Mouse (Mus musculus): ENCODE results near the gene Bpifc. TPM values are rescaled to one million over a fixed set of nuclear protein-coding genes. Genes with fewer than 3 reads are reported as not detected.

Bpifc gene
- polyA plus RNA-seq, 1 experiment = not detected

- Histone ChIP-seq H3K4me3 (no peak overlapping the region), H3ac (ENCODE audit: control insufficient read depth, insufficient read length) (no peak overlapping the region), H3K36me3 (ENCODE audit: control insufficient read depth, insufficient read depth) (peaks cover 53% of the 10 kb centered on the region), H3K79me2 (ENCODE audit: control insufficient read depth, insufficient read depth) (no peaks in the 10 kb centered on the region), H3K4me2 (ENCODE audit: low read depth) (no peak overlapping the region), H3K27me3 (ENCODE audit: control insufficient read depth, insufficient read depth, insufficient read length) (no peaks in the 10 kb centered on the region)
- TF ChIP-seq MYOD1 (IDR thresholded peaks at IDR 0.05; ENCODE audit: control insufficient read depth in 1 of 3, insufficient read length in 2 of 3, low read depth in 2 of 3) (no peak), POLR2A (IDR thresholded peaks at IDR 0.05; ENCODE audit: insufficient read length, low read depth) (no peak), SRF (IDR thresholded peaks at IDR 0.05; ENCODE audit: control insufficient read depth, insufficient read length, low read depth) (no peak), MAX (IDR thresholded peaks at IDR 0.05; ENCODE audit: low read depth) (no peak), POLR2AphosphoS2 (IDR thresholded peaks at IDR 0.05; ENCODE audit: insufficient read length, low read depth) (no peak), MYOG (IDR thresholded peaks at IDR 0.05; ENCODE audit: control insufficient read depth in 1 of 3, insufficient read depth in 1 of 3, insufficient read length in 2 of 3, low read depth in 2 of 3) (no peak), TCF12 (IDR thresholded peaks at IDR 0.05; ENCODE audit: insufficient read depth, poor library complexity, severe bottlenecking) (no peak), TCF3 (IDR thresholded peaks at IDR 0.05; ENCODE audit: insufficient read length, low read depth) (no peak), E2F4 (IDR thresholded peaks at IDR 0.05; ENCODE audit: insufficient read depth) (no peak), USF1 (IDR thresholded peaks at IDR 0.05; ENCODE audit: low read depth) (no peak), CEBPB (IDR thresholded peaks at IDR 0.05; ENCODE audit: insufficient read depth, poor library complexity, severe bottlenecking) (no peak), REST (IDR thresholded peaks at IDR 0.05; ENCODE audit: insufficient read depth, insufficient read length) (no peak)
Observed at GRCm38 (mm10) chr10:85936280-85936965, 75.3 kb downstream of the Bpifc start.

GRCm38 (mm10) chr10:85929962-85930361 lies 81.7 kb downstream of the Bpifc start:
- Histone ChIP-seq H3K36me3 (ENCODE audit: control insufficient read depth, insufficient read depth) (no peaks in the 10 kb centered on the region), H3K4me2 (ENCODE audit: low read depth) (no peak overlapping the region), H3K27me3 (ENCODE audit: control insufficient read depth, insufficient read depth, insufficient read length) (peaks cover 10% of the 10 kb centered on the region), H3ac (ENCODE audit: control insufficient read depth, insufficient read length) (no peak overlapping the region), H3K4me3 (no peak overlapping the region), H3K79me2 (ENCODE audit: control insufficient read depth, insufficient read depth) (no peaks in the 10 kb centered on the region)
- TF ChIP-seq MYOG (IDR thresholded peaks at IDR 0.05; ENCODE audit: control insufficient read depth in 1 of 3, insufficient read depth in 1 of 3, insufficient read length in 2 of 3, low read depth in 2 of 3) = no peak
- no peak for TF ChIP-seq TCF3 (IDR thresholded peaks at IDR 0.05; ENCODE audit: insufficient read length, low read depth)
- no peak for TF ChIP-seq REST (IDR thresholded peaks at IDR 0.05; ENCODE audit: insufficient read depth, insufficient read length)
- no peak for TF ChIP-seq E2F4 (IDR thresholded peaks at IDR 0.05; ENCODE audit: insufficient read depth)
- no peak for TF ChIP-seq CEBPB (IDR thresholded peaks at IDR 0.05; ENCODE audit: insufficient read depth, poor library complexity, severe bottlenecking)
- no peak for TF ChIP-seq POLR2A (IDR thresholded peaks at IDR 0.05; ENCODE audit: insufficient read length, low read depth)
- TF ChIP-seq MYOD1 (IDR thresholded peaks at IDR 0.05; ENCODE audit: control insufficient read depth in 1 of 3, insufficient read length in 2 of 3, low read depth in 2 of 3) = no peak
- no peak for TF ChIP-seq USF1 (IDR thresholded peaks at IDR 0.05; ENCODE audit: low read depth)
- no peak for TF ChIP-seq MAX (IDR thresholded peaks at IDR 0.05; ENCODE audit: low read depth)
- TF ChIP-seq SRF (IDR thresholded peaks at IDR 0.05; ENCODE audit: control insufficient read depth, insufficient read length, low read depth) = no peak
- TF ChIP-seq TCF12 (IDR thresholded peaks at IDR 0.05; ENCODE audit: insufficient read depth, poor library complexity, severe bottlenecking) = no peak
- TF ChIP-seq POLR2AphosphoS2 (IDR thresholded peaks at IDR 0.05; ENCODE audit: insufficient read length, low read depth) = no peak

- H3K36me3 ChIP-seq (ENCODE audit: control insufficient read depth, insufficient read depth) = no peaks in the 10 kb centered on the region
- H3ac ChIP-seq (ENCODE audit: control insufficient read depth, insufficient read length) = no peak overlapping the region
- H3K79me2 ChIP-seq (ENCODE audit: control insufficient read depth, insufficient read depth) = no peaks in the 10 kb centered on the region
- H3K4me3 ChIP-seq = no peak overlapping the region
- TF ChIP-seq MYOD1 (IDR thresholded peaks at IDR 0.05; ENCODE audit: control insufficient read depth in 1 of 3, insufficient read length in 2 of 3, low read depth in 2 of 3) (no peak), TCF3 (IDR thresholded peaks at IDR 0.05; ENCODE audit: insufficient read length, low read depth) (no peak), CEBPB (IDR thresholded peaks at IDR 0.05; ENCODE audit: insufficient read depth, poor library complexity, severe bottlenecking) (no peak)
- no peak overlapping the region for H3K4me2 ChIP-seq (ENCODE audit: low read depth)
- peaks cover 14% of the 10 kb centered on the region for H3K27me3 ChIP-seq (ENCODE audit: control insufficient read depth, insufficient read depth, insufficient read length)
Observed at GRCm38 (mm10) chr10:85929208-85929591, 82.5 kb downstream of the Bpifc start.

- TF ChIP-seq POLR2AphosphoS2 (IDR thresholded peaks at IDR 0.05; ENCODE audit: insufficient read length, low read depth) (no peak), POLR2A (IDR thresholded peaks at IDR 0.05; ENCODE audit: insufficient read length, low read depth) (no peak), E2F4 (IDR thresholded peaks at IDR 0.05; ENCODE audit: insufficient read depth) (no peak), REST (IDR thresholded peaks at IDR 0.05; ENCODE audit: insufficient read depth, insufficient read length) (no peak), CEBPB (IDR thresholded peaks at IDR 0.05; ENCODE audit: insufficient read depth, poor library complexity, severe bottlenecking) (no peak), SRF (IDR thresholded peaks at IDR 0.05; ENCODE audit: control insufficient read depth, insufficient read length, low read depth) (no peak), TCF12 (IDR thresholded peaks at IDR 0.05; ENCODE audit: insufficient read depth, poor library complexity, severe bottlenecking) (no peak), MYOG (IDR thresholded peaks at IDR 0.05; ENCODE audit: control insufficient read depth in 1 of 3, insufficient read depth in 1 of 3, insufficient read length in 2 of 3, low read depth in 2 of 3) (no peak), MYOD1 (IDR thresholded peaks at IDR 0.05; ENCODE audit: control insufficient read depth in 1 of 3, insufficient read length in 2 of 3, low read depth in 2 of 3) (no peak), TCF3 (IDR thresholded peaks at IDR 0.05; ENCODE audit: insufficient read length, low read depth) (no peak), MAX (IDR thresholded peaks at IDR 0.05; ENCODE audit: low read depth) (no peak), USF1 (IDR thresholded peaks at IDR 0.05; ENCODE audit: low read depth) (no peak)
- no peak overlapping the region for H3ac ChIP-seq (ENCODE audit: control insufficient read depth, insufficient read length)
- H3K4me3 ChIP-seq = no peak overlapping the region
- H3K27me3 ChIP-seq (ENCODE audit: control insufficient read depth, insufficient read depth, insufficient read length) = peaks cover 20% of the 10 kb centered on the region
- H3K4me2 ChIP-seq (ENCODE audit: low read depth) = peak overlapping the region; percentile 53
- H3K36me3 ChIP-seq (ENCODE audit: control insufficient read depth, insufficient read depth) = no peaks in the 10 kb centered on the region
- no peaks in the 10 kb centered on the region for H3K79me2 ChIP-seq (ENCODE audit: control insufficient read depth, insufficient read depth)
Observed at GRCm38 (mm10) chr10:85928499-85929207, 83.0 kb downstream of the Bpifc start.
